Mouse (Mus musculus) intestine, embryonic 15.5 days (tissue): ENCODE measurements around the gene Dnttip1. TPM values are rescaled to one million over a fixed set of nuclear protein-coding genes. Genes with fewer than 3 reads are reported as not detected.
A peak's percentile ranks its signal among the peaks of the same experiment; 100 is the strongest.
"Not testable (repeated sequence)": the region's sequence is repeated elsewhere in the genome, so short reads cannot be mapped to it uniquely, and the experiment has no call there.

Source experiments
- ATAC-seq: fragments of 200-750 bp; cut with Nextera tagmentation; 2 replicates; pipeline ENCODE4 v1.8.0; 2017; ENCODE audit warnings: moderate TSS enrichment, moderate library complexity
- H3K27ac ChIP-seq: fragments of 300-500 bp; sonication (generic); 2 replicates; pipeline ENCODE4 v1.5.1; 2015; ENCODE audit warnings: mild to moderate bottlenecking, inconsistent platforms
- H3K27me3 ChIP-seq: fragments of 300-500 bp; sonication (generic); replicated peaks from 2 replicates; pipeline ENCODE4 v1.6.1; 2015; ENCODE audit warnings: inconsistent platforms
- H3K36me3 ChIP-seq: fragments of 300-500 bp; sonication (generic); 2 replicates; pipeline ENCODE4 v1.6.1; 2015; ENCODE audit warnings: inconsistent platforms
- H3K4me1 ChIP-seq: fragments of 300-500 bp; sonication (generic); replicated peaks from 2 replicates; pipeline ENCODE4 v1.6.1; 2015; ENCODE audit warnings: inconsistent platforms
- H3K4me2 ChIP-seq: fragments of 300-500 bp; sonication (generic); replicated peaks from 2 replicates; pipeline ENCODE4 v1.6.1; 2015; ENCODE audit warnings: mild to moderate bottlenecking, inconsistent platforms
- H3K4me3 ChIP-seq: fragments of 300-500 bp; sonication (generic); replicated peaks from 2 replicates; pipeline ENCODE4 v1.5.1; 2015; ENCODE audit warnings: inconsistent platforms
- H3K9ac ChIP-seq: fragments of 300-500 bp; sonication (generic); 2 replicates; pipeline ENCODE4 v1.6.1; 2015; ENCODE audit warnings: inconsistent platforms
- H3K9me3 ChIP-seq: fragments of 300-500 bp; sonication (generic); 2 replicates; pipeline ENCODE4 v1.6.1; 2016; ENCODE audit warnings: inconsistent platforms
- WGBS: fragments of 180-500 bp; shearing (Covaris S2); methylation state at CpG from one replicate; pipeline ENCODE4 v1.1.7; 2015; 5-methylcytosine and 5-hydroxymethylcytosine counted together
- polyA plus RNA-seq: library from polyadenylated mRNA; unstranded; fragments of >200 nt; fragmentation: Nextera tagmentation; extraction: Ambion mirVana; gene quantifications from 2 replicates; pipeline ENCODE4 v1.2.1, GENCODE M21; 2015

Dnttip1 gene
- 60.4 and 62.5 TPM in 2 replicates for polyA plus RNA-seq

GRCm38 (mm10) chr2:164745843-164746479, at the start of gene Dnttip1, which contains the start of gene Wfdc3:
Dnttip1 (plus strand) TSS chr2:164745983.
Wfdc3 (minus strand) TSS chr2:164745931.
- H3K4me1 ChIP-seq = peaks cover 16% of the 10 kb centered on the region
- peak; percentile 94 for ATAC-seq
- no peaks in the 10 kb centered on the region for H3K27me3 ChIP-seq
- peaks cover 4% of the 10 kb centered on the region; the same call in 1 of the 2 replicates for H3K36me3 ChIP-seq
- peak within 1 kb of the TSS; percentile 84 for H3K4me3 ChIP-seq
- peak within 1 kb of the TSS; percentile 90 for H3K9ac ChIP-seq
- under 1% methylated on average over 60 of the region's 70 CpGs for WGBS
- H3K4me2 ChIP-seq = peak within 1 kb of the TSS; percentile 66
- no peaks in the 10 kb centered on the region for H3K9me3 ChIP-seq
- peak within 1 kb of the TSS; percentile 69 for H3K27ac ChIP-seq

- Histone ChIP-seq H3K4me1 (no peaks in the 10 kb centered on the region), H3K4me3 (no peak within 1 kb of the TSS), H3K9ac (no peak within 1 kb of the TSS), H3K4me2 (no peak within 1 kb of the TSS), H3K9me3 (no peaks in the 10 kb centered on the region), H3K27ac (no peak within 1 kb of the TSS), H3K27me3 (no peaks in the 10 kb centered on the region), H3K36me3 (no peaks in the 10 kb centered on the region)
- WGBS = 78% methylated on average over 4 of the region's 4 CpGs
- ATAC-seq = no peak
Observed at GRCm38 (mm10) chr2:164698201-164698600, 47.6 kb upstream of the Dnttip1 start, which contains the start of gene Spint4. Spint4 (plus strand) TSS chr2:164698501.

- H3K4me2 ChIP-seq = no peak overlapping the region
- H3K9ac ChIP-seq = no peak overlapping the region
- no peaks in the 10 kb centered on the region for H3K27me3 ChIP-seq
- no peak overlapping the region for H3K4me3 ChIP-seq
- 49% methylated on average over 5 of the region's 5 CpGs for WGBS
- H3K4me1 ChIP-seq = no peaks in the 10 kb centered on the region
- peak overlapping the region; percentile 44; the same call in 1 of the 2 replicates for H3K27ac ChIP-seq
- H3K36me3 ChIP-seq = no peaks in the 10 kb centered on the region
- peak; percentile 58 for ATAC-seq
- H3K9me3 ChIP-seq = no peaks in the 10 kb centered on the region
Observed at GRCm38 (mm10) chr2:164700959-164701358, 44.8 kb upstream of the Dnttip1 start.

GRCm38 (mm10) chr2:164701761-164702160, 44.0 kb upstream of the Dnttip1 start:
- Histone ChIP-seq H3K4me3 (no peak overlapping the region), H3K9me3 (no peaks in the 10 kb centered on the region), H3K4me1 (no peaks in the 10 kb centered on the region), H3K4me2 (no peak overlapping the region), H3K9ac (no peak overlapping the region), H3K27ac (no peak overlapping the region), H3K27me3 (no peaks in the 10 kb centered on the region), H3K36me3 (no peaks in the 10 kb centered on the region)
- ATAC-seq = no peak
- WGBS = 86% methylated on average over 5 of the region's 5 CpGs

- Histone ChIP-seq H3K4me2 (no peak overlapping the region), H3K27me3 (no peaks in the 10 kb centered on the region), H3K36me3 (no peaks in the 10 kb centered on the region), H3K9me3 (no peaks in the 10 kb centered on the region), H3K4me3 (no peak overlapping the region), H3K9ac (no peak overlapping the region), H3K27ac (no peak overlapping the region), H3K4me1 (no peaks in the 10 kb centered on the region)
- 86% methylated on average over 5 of the region's 5 CpGs for WGBS
- ATAC-seq = no peak
Observed at GRCm38 (mm10) chr2:164704235-164704634, 41.5 kb upstream of the Dnttip1 start.

GRCm38 (mm10) chr2:164705328-164705727, 40.5 kb upstream of the Dnttip1 start:
- no peaks in the 10 kb centered on the region for H3K27me3 ChIP-seq
- ATAC-seq = peak; percentile 94
- 79% methylated on average over 6 of the region's 6 CpGs for WGBS
- no peaks in the 10 kb centered on the region for H3K4me1 ChIP-seq
- H3K4me3 ChIP-seq = no peak overlapping the region
- no peak overlapping the region for H3K4me2 ChIP-seq
- H3K9me3 ChIP-seq = no peaks in the 10 kb centered on the region
- H3K36me3 ChIP-seq = no peaks in the 10 kb centered on the region
- H3K9ac ChIP-seq = no peak overlapping the region
- no peak overlapping the region for H3K27ac ChIP-seq

GRCm38 (mm10) chr2:164705991-164706390, 39.8 kb upstream of the Dnttip1 start:
- no peak for ATAC-seq
- no peaks in the 10 kb centered on the region for H3K9me3 ChIP-seq
- H3K9ac ChIP-seq = no peak overlapping the region

GRCm38 (mm10) chr2:164715005-164715404, 30.8 kb upstream of the Dnttip1 start, which contains the start of gene Spint5:
Spint5 (plus strand) TSS chr2:164715305.
- Histone ChIP-seq H3K9me3 (no peaks in the 10 kb centered on the region), H3K4me3 (no peak within 1 kb of the TSS), H3K27ac (no peak within 1 kb of the TSS), H3K4me1 (no peaks in the 10 kb centered on the region), H3K27me3 (no peaks in the 10 kb centered on the region), H3K4me2 (no peak within 1 kb of the TSS), H3K9ac (no peak within 1 kb of the TSS), H3K36me3 (no peaks in the 10 kb centered on the region)
- ATAC-seq = no peak
- WGBS = 77% methylated on average over 6 of the region's 6 CpGs

More at GRCm38 (mm10) chr2:164705991-164706390, 39.8 kb upstream of the Dnttip1 start:
- Histone ChIP-seq H3K27me3 (no peaks in the 10 kb centered on the region), H3K4me3 (no peak overlapping the region), H3K4me2 (no peak overlapping the region), H3K27ac (no peak overlapping the region), H3K4me1 (no peaks in the 10 kb centered on the region), H3K36me3 (no peaks in the 10 kb centered on the region)
- 91% methylated on average over 14 of the region's 14 CpGs for WGBS

GRCm38 (mm10) chr2:164716194-164716786, 29.5 kb upstream of the Dnttip1 start:
- not testable (repeated sequence) for H3K36me3 ChIP-seq, H3K4me3 ChIP-seq, H3K27ac ChIP-seq, H3K4me2 ChIP-seq, H3K9ac ChIP-seq, ATAC-seq, H3K27me3 ChIP-seq, H3K4me1 ChIP-seq, H3K9me3 ChIP-seq
- 94% methylated on average over 23 of the region's 23 CpGs for WGBS

- no peak overlapping the region for H3K4me2 ChIP-seq
- no peak overlapping the region for H3K4me3 ChIP-seq
- no peak overlapping the region for H3K27ac ChIP-seq
- no peaks in the 10 kb centered on the region for H3K27me3 ChIP-seq
- 64% methylated on average over 4 of the region's 4 CpGs for WGBS
- no peak for ATAC-seq
- H3K9ac ChIP-seq = no peak overlapping the region
- H3K36me3 ChIP-seq = no peaks in the 10 kb centered on the region
- no peaks in the 10 kb centered on the region for H3K4me1 ChIP-seq
- H3K9me3 ChIP-seq = no peaks in the 10 kb centered on the region
Observed at GRCm38 (mm10) chr2:164723276-164723675, 22.5 kb upstream of the Dnttip1 start.

- Histone ChIP-seq H3K9ac (no peak overlapping the region), H3K4me1 (no peaks in the 10 kb centered on the region), H3K36me3 (no peaks in the 10 kb centered on the region), H3K4me2 (no peak overlapping the region), H3K9me3 (no peaks in the 10 kb centered on the region), H3K4me3 (no peak overlapping the region), H3K27ac (no peak overlapping the region), H3K27me3 (no peaks in the 10 kb centered on the region)
- peak; percentile 80 for ATAC-seq
- WGBS = 25% methylated on average over 6 of the region's 6 CpGs
Observed at GRCm38 (mm10) chr2:164725895-164726619, 19.7 kb upstream of the Dnttip1 start.

GRCm38 (mm10) chr2:164731719-164732118, 14.1 kb upstream of the Dnttip1 start:
- Histone ChIP-seq H3K4me1 (peaks cover 13% of the 10 kb centered on the region), H3K4me3 (no peak overlapping the region), H3K36me3 (no peaks in the 10 kb centered on the region), H3K9me3 (no peaks in the 10 kb centered on the region), H3K27ac (no peak overlapping the region), H3K27me3 (no peaks in the 10 kb centered on the region), H3K4me2 (no peak overlapping the region), H3K9ac (no peak overlapping the region)
- peak; percentile 90 for ATAC-seq
- 34% methylated on average over 5 of the region's 5 CpGs for WGBS
